Mouse (Mus musculus) midbrain, embryonic 13.5 days (tissue): ENCODE data around the gene Mvb12b. TPM values are rescaled to one million over a fixed set of nuclear protein-coding genes. Genes with fewer than 3 reads are reported as not detected.

ENCODE experiments used
- ATAC-seq: fragments of 200-750 bp; cut with Nextera tagmentation; 2 replicates; pipeline ENCODE4 v1.8.0; 2017; ENCODE audit warnings: mild to moderate bottlenecking, moderate TSS enrichment, moderate library complexity
- H3K27ac ChIP-seq: fragments of 300-500 bp; sonication (generic); 2 replicates; pipeline ENCODE4 v1.5.1; 2015; ENCODE audit warnings: inconsistent platforms, mild to moderate bottlenecking, moderate library complexity
- H3K27me3 ChIP-seq: fragments of 300-500 bp; sonication (generic); 2 replicates; pipeline ENCODE4 v1.6.1; 2015; ENCODE audit warnings: mild to moderate bottlenecking, inconsistent platforms
- H3K36me3 ChIP-seq: fragments of 300-500 bp; sonication (generic); 2 replicates; pipeline ENCODE4 v1.6.1; 2015; ENCODE audit warnings: mild to moderate bottlenecking, inconsistent platforms
- H3K4me1 ChIP-seq: fragments of 300-500 bp; sonication (generic); replicated peaks from 2 replicates; pipeline ENCODE4 v1.6.1; 2015; ENCODE audit warnings: inconsistent platforms
- H3K4me2 ChIP-seq: fragments of 300-500 bp; sonication (generic); replicated peaks from 2 replicates; pipeline ENCODE4 v1.6.1; 2015; ENCODE audit warnings: moderate library complexity, mild to moderate bottlenecking, inconsistent platforms
- H3K4me3 ChIP-seq: fragments of 300-500 bp; sonication (generic); replicated peaks from 2 replicates; pipeline ENCODE4 v1.5.1; 2015; ENCODE audit warnings: mild to moderate bottlenecking, inconsistent platforms
- H3K9ac ChIP-seq: fragments of 300-500 bp; sonication (generic); replicated peaks from 2 replicates; pipeline ENCODE4 v1.6.1; 2015; ENCODE audit warnings: mild to moderate bottlenecking, inconsistent platforms
- H3K9me3 ChIP-seq: fragments of 300-500 bp; sonication (generic); 2 replicates; pipeline ENCODE4 v1.6.1; 2016; ENCODE audit warnings: mild to moderate bottlenecking, inconsistent platforms
- WGBS: fragments of 180-500 bp; shearing (Covaris S2); methylation state at CpG from one replicate; pipeline ENCODE4 v1.1.7; 2015; 5-methylcytosine and 5-hydroxymethylcytosine counted together
- polyA plus RNA-seq: library from polyadenylated mRNA; unstranded; fragments of >200 nt; fragmentation: Nextera tagmentation; extraction: Ambion mirVana; gene quantifications from 2 replicates; pipeline ENCODE4 v1.2.1, GENCODE M21; 2015

Gene Mvb12b
- polyA plus RNA-seq, 1 experiment from 2014 or later: 73.0 TPM

DNA sequence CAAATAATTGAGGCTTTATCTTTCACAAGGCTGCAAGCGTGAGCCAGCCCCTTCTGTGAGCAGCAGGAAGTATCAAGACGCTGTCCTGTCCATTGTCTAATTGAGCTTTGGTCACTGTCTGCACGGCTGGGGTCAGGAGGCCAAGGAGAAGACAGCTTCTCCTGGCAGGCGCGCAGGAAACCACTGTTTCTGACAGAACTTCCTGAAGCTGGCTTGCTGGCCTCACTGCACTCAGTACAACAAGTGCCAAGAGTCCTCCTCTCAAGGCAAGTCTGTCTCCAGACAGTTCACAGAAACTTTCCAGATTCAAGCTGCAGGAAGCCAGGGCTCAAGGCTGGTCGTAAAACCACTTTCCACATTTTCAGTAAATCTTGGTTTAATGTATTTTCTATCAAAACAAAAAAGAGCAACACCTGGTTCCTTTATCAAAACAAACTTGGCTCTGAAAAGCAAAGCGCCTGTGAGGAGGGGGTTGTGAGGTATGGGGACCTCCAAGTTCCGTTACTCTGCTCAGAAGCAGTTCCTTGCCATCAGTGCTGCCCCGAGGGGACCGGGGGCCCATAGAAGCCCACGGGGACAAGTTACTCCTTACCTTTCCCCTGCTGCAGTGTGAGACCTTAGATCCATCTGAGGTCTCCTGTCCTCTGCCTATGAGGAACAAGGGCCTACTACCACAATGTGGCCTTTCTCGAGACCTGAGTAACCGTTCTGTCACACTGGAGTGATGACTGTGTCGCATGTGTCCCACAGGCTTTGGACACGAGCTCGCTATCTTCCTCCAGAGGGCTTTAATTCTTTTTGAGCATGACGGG lies 17.2 kb downstream of the Mvb12b start:
- H3K27me3 ChIP-seq: no peaks in the 10 kb centered on the region
- no peak overlapping the region for H3K9ac ChIP-seq
- H3K27ac ChIP-seq: peak overlapping the region; percentile 44
- ATAC-seq: no peak
- H3K36me3 ChIP-seq: peaks cover 44% of the 10 kb centered on the region
- peaks cover 42% of the 10 kb centered on the region for H3K4me1 ChIP-seq
- WGBS: 62% methylated on average over 17 of the region's 17 CpGs
- no peak overlapping the region for H3K4me3 ChIP-seq
- no peaks in the 10 kb centered on the region for H3K9me3 ChIP-seq
- no peak overlapping the region for H3K4me2 ChIP-seq

- 84% methylated on average over 10 of the region's 10 CpGs for WGBS
- no peak overlapping the region for H3K9ac ChIP-seq
- H3K27me3 ChIP-seq: no peaks in the 10 kb centered on the region
- H3K9me3 ChIP-seq: no peaks in the 10 kb centered on the region
- H3K27ac ChIP-seq: peak overlapping the region; percentile 31; the same call in 1 of the 2 replicates
- peaks cover 34% of the 10 kb centered on the region for H3K4me1 ChIP-seq
- no peak overlapping the region for H3K4me3 ChIP-seq
- ATAC-seq: no peak
- peaks cover 44% of the 10 kb centered on the region for H3K36me3 ChIP-seq
- no peak overlapping the region for H3K4me2 ChIP-seq
Observed at GRCm38 (mm10) chr2:33869689-33870343, 17.9 kb downstream of the Mvb12b start.

- no peak for ATAC-seq
- Histone ChIP-seq H3K4me1 (peaks cover 27% of the 10 kb centered on the region), H3K4me2 (no peak overlapping the region), H3K27ac (no peak overlapping the region), H3K9me3 (no peaks in the 10 kb centered on the region), H3K27me3 (no peaks in the 10 kb centered on the region), H3K36me3 (peaks cover 39% of the 10 kb centered on the region), H3K9ac (no peak overlapping the region), H3K4me3 (no peak overlapping the region)
- WGBS: 86% methylated on average over 5 of the region's 5 CpGs
Observed at GRCm38 (mm10) chr2:33868996-33869688, 18.6 kb downstream of the Mvb12b start.

- 87% methylated on average over 4 of the region's 4 CpGs for WGBS
- H3K4me1 ChIP-seq: peaks cover 27% of the 10 kb centered on the region
- H3K27ac ChIP-seq: no peak overlapping the region
- no peaks in the 10 kb centered on the region for H3K27me3 ChIP-seq
- H3K4me3 ChIP-seq: no peak overlapping the region
- no peak overlapping the region for H3K9ac ChIP-seq
- H3K9me3 ChIP-seq: no peaks in the 10 kb centered on the region
- H3K36me3 ChIP-seq: peaks cover 30% of the 10 kb centered on the region
- no peak overlapping the region for H3K4me2 ChIP-seq
- ATAC-seq: no peak
Observed at GRCm38 (mm10) chr2:33868322-33868721, 19.4 kb downstream of the Mvb12b start.

DNA sequence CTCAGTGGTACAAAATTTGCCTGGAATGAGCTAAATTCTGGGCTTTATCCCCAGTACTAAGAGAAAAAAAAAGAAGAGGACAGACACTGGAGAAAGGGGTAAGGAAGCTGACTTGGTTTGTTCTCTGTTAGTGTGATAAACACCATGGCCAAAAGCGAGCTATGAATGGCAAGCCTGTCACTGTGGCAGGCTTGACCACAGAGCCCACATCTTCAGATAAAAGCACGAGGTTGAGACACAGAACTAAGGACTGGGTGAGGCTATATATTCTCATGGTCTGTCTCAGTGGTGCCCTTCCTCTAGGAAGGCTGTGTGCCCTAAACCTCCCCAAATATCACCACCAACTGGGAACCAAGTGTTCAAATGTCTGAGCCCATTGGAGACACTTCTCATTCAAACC lies 31.0 kb downstream of the Mvb12b start:
- Histone ChIP-seq H3K4me2 (no peak overlapping the region), H3K27ac (no peak overlapping the region), H3K4me3 (no peak overlapping the region), H3K27me3 (no peaks in the 10 kb centered on the region), H3K4me1 (peaks cover 27% of the 10 kb centered on the region), H3K9me3 (no peaks in the 10 kb centered on the region), H3K36me3 (peaks cover 14% of the 10 kb centered on the region), H3K9ac (no peak overlapping the region)
- ATAC-seq: no peak
- WGBS: 62% methylated on average over 2 of the region's 2 CpGs

DNA sequence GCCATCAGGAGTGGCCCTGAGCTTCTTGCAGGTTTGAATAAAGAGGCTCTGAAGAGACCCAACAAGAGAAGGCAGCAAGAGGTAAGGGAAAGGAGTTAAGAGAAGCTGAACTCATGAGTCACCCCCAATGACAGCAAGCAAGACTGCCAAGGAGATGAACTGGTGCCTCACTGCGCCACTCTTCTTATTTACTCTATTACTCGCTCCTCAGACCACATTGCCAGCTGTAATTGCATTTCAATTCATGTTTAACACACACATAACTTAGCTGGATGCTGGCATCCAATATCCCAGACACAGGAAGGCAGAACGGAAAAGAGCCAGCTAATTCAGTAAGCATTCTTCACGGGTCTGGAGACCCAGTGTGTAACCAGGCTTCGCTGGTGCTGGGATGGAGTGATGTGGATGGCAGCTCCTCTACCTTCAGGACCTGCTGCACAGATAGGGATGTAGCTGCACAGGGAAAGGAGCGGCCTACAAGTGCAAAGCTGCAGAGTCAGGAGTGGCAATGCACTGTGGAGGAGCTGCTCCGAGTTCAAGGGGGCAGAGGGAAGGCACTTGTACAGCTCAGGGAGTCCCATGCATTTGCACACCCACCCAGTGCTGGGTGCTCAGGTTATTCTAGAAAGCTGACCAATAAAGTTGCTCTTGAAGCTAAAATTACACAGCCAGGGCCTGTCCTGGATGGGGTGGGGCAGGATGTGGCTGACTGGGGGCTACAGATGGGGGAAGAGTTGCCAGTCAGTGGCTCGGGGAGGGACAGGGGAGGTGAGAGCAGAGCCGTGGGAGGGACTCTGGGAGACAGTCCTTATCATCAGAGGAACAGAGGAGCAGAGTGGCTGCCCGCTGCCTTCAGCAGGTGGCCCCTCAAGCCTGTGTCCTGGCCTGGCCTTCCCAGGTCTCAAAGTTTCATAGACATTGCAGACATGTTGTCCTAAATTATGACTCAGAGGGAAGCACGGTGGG lies 34.5 kb downstream of the Mvb12b start:
- H3K27ac ChIP-seq: 0 out of 2 replicates have a peak overlapping the region, but pooled peaks have one; percentile 14
- WGBS: 82% methylated on average over 11 of the region's 11 CpGs
- no peak overlapping the region for H3K4me3 ChIP-seq
- H3K36me3 ChIP-seq: peaks cover 23% of the 10 kb centered on the region
- peaks cover 31% of the 10 kb centered on the region for H3K4me1 ChIP-seq
- no peak overlapping the region for H3K9ac ChIP-seq
- no peaks in the 10 kb centered on the region for H3K27me3 ChIP-seq
- H3K4me2 ChIP-seq: no peak overlapping the region
- H3K9me3 ChIP-seq: no peaks in the 10 kb centered on the region
- no peak for ATAC-seq

DNA sequence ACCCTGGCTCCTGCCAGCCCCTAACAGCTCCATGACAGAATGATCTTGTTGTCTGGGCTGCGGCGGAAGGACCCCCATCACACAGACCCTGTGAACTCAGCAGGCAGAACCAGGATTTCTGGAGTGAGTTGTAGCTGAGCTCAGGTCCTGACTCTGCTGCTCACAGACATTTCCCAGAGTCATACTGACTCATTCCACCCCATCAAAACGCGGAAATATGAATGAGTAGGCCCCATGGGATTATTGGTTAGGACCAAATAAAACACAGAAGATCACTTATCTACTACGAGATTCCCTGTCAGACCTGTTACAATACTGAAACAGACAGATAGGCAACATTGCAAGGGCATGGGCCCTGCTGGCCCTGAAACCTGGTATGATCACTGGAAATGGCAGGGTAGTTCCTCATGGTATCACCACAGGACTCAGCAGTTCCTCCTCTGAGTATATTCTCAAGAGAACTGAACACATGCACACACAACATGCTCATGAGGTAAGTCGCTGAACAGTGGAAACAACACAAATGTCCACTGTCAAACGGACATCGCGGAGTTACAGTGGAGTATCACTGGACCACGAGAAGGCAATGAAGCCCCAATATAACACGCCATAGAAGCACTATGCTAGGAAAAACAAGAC lies 40.4 kb downstream of the Mvb12b start:
- H3K4me1 ChIP-seq: peaks cover 42% of the 10 kb centered on the region
- H3K36me3 ChIP-seq: peaks cover 15% of the 10 kb centered on the region
- no peaks in the 10 kb centered on the region for H3K9me3 ChIP-seq
- peak overlapping the region; percentile 59 for H3K27ac ChIP-seq
- no peak for ATAC-seq
- H3K4me2 ChIP-seq: no peak overlapping the region
- H3K9ac ChIP-seq: no peak overlapping the region
- whole genome bisulfite sequencing: 88% methylated on average over 11 of the region's 11 CpGs
- H3K4me3 ChIP-seq: no peak overlapping the region
- H3K27me3 ChIP-seq: no peaks in the 10 kb centered on the region

DNA sequence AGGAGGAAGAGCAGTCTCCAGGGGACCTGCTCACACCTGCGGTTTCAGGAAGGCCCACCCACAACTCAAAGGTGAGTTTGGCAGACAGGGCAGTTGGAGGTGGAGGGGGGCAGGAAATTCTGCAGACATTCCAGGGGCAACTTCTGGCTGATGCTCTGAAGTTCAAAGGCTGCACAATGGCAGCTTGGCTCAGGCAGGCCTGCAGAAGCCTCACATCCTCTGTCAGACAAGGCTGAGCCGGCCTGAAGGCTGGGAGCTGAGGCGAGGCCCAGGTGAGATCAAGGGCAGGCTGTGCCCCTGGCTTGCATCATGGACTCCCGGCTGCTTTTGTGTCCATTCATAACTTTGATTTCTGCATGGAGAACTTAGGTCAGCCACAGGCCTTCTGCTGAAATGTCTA lies 41.1 kb downstream of the Mvb12b start:
- no peak for ATAC-seq
- Histone ChIP-seq H3K36me3 (peaks cover 15% of the 10 kb centered on the region), H3K4me1 (peaks cover 40% of the 10 kb centered on the region), H3K9me3 (no peaks in the 10 kb centered on the region), H3K4me2 (no peak overlapping the region), H3K4me3 (no peak overlapping the region), H3K27ac (peak overlapping the region; percentile 59), H3K9ac (no peak overlapping the region), H3K27me3 (no peaks in the 10 kb centered on the region)
- WGBS: 58% methylated on average over 4 of the region's 4 CpGs

DNA sequence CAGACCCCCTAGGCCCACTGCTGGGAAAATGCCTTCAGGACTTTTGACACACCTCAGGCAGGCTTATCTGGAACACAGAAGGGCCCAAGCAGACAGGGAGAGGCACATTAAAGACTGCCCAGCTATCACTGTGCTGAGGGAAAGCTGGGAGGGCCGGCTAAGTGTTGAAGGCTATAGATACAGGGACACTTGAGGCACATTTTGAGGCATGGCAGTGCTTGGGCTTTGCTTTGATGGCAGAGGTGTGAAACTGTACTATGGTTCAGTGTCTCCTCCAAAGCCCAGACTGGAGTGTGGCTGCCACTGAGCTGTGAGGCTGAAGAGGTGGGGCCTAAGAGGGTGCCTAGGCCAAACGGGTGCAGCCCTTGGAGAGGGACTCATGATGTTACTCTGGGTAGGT lies 44.1 kb downstream of the Mvb12b start:
- 75% methylated on average over 2 of the region's 2 CpGs for WGBS
- H3K27ac ChIP-seq: peak overlapping the region; percentile 26
- H3K4me1 ChIP-seq: peaks cover 61% of the 10 kb centered on the region

GRCm38 (mm10) chr2:33842983-33843577 lies 44.7 kb downstream of the Mvb12b start:
- Histone ChIP-seq H3K9ac (0 out of 2 replicates have a peak overlapping the region, but pooled peaks have one; percentile 16), H3K4me2 (no peak overlapping the region), H3K36me3 (peaks cover 2% of the 10 kb centered on the region; the same call in 1 of the 2 replicates), H3K27ac (peak overlapping the region; percentile 26; the same call in 1 of the 2 replicates), H3K9me3 (no peaks in the 10 kb centered on the region), H3K4me3 (no peak overlapping the region), H3K27me3 (no peaks in the 10 kb centered on the region), H3K4me1 (peaks cover 61% of the 10 kb centered on the region)
- WGBS: 77% methylated on average over 2 of the region's 2 CpGs
- ATAC-seq: no peak

More for the DNA sequence above, 44.1 kb downstream of the Mvb12b start:
- H3K36me3 ChIP-seq: peaks cover 2% of the 10 kb centered on the region; the same call in 1 of the 2 replicates
- no peak for ATAC-seq
- no peak overlapping the region for H3K4me2 ChIP-seq
- H3K9ac ChIP-seq: 0 out of 2 replicates have a peak overlapping the region, but pooled peaks have one; percentile 16
- no peaks in the 10 kb centered on the region for H3K9me3 ChIP-seq
- no peak overlapping the region for H3K4me3 ChIP-seq
- no peaks in the 10 kb centered on the region for H3K27me3 ChIP-seq
